Mouse (Mus musculus): ENCODE data around the gene Cdc45.

Gene Cdc45

GRCm38 (mm10) chr16:18805746-18806145 is 6.0 kb downstream of the Cdc45 start:
- no peak for TF ChIP-seq GATA4 (IDR thresholded peaks at IDR 0.05; ENCODE audit: insufficient replicate concordance, low read length)

GRCm38 (mm10) chr16:18798841-18799240 is 12.9 kb downstream of the Cdc45 start:
- no peak for TF ChIP-seq GATA4 (IDR thresholded peaks at IDR 0.05; ENCODE audit: insufficient replicate concordance, low read length)

- TF ChIP-seq GATA4 (IDR thresholded peaks at IDR 0.05; ENCODE audit: insufficient replicate concordance, low read length): no peak
These were observed 13.6 kb downstream of the Cdc45 start for GRCm38 (mm10) chr16:18798151-18798550.

GRCm38 (mm10) chr16:18796645-18797044 is 15.1 kb downstream of the Cdc45 start:
- no peak for TF ChIP-seq GATA4 (IDR thresholded peaks at IDR 0.05; ENCODE audit: insufficient replicate concordance, low read length)

- TF ChIP-seq GATA4 (IDR thresholded peaks at IDR 0.05; ENCODE audit: insufficient replicate concordance, low read length): no peak
These were observed 16.4 kb downstream of the Cdc45 start for GRCm38 (mm10) chr16:18795223-18795899.

GRCm38 (mm10) chr16:18788627-18789406 is 23.0 kb downstream of the Cdc45 start:
- TF ChIP-seq GATA4 (IDR thresholded peaks at IDR 0.05; ENCODE audit: insufficient replicate concordance, low read length): no peak

GRCm38 (mm10) chr16:18786652-18787051 is 25.1 kb downstream of the Cdc45 start:
- TF ChIP-seq GATA4 (IDR thresholded peaks at IDR 0.05; ENCODE audit: insufficient replicate concordance, low read length): no peak

- no peak for TF ChIP-seq GATA4 (IDR thresholded peaks at IDR 0.05; ENCODE audit: insufficient replicate concordance, low read length)
These were observed 26.3 kb downstream of the Cdc45 start for GRCm38 (mm10) chr16:18785485-18785884.

- no peak for TF ChIP-seq GATA4 (IDR thresholded peaks at IDR 0.05; ENCODE audit: insufficient replicate concordance, low read length)
These were observed 26.8 kb downstream of the Cdc45 start for GRCm38 (mm10) chr16:18785025-18785424.

GRCm38 (mm10) chr16:18781810-18782209 is 30.0 kb downstream of the Cdc45 start:
- no peak for TF ChIP-seq GATA4 (IDR thresholded peaks at IDR 0.05; ENCODE audit: insufficient replicate concordance, low read length)

- TF ChIP-seq GATA4 (IDR thresholded peaks at IDR 0.05; ENCODE audit: insufficient replicate concordance, low read length): no peak
These were observed 33.3 kb downstream of the Cdc45 start for GRCm38 (mm10) chr16:18778461-18778860.

GRCm38 (mm10) chr16:18777101-18778080 is 34.4 kb downstream of the Cdc45 start:
- no peak for TF ChIP-seq GATA4 (IDR thresholded peaks at IDR 0.05; ENCODE audit: insufficient replicate concordance, low read length)

GRCm38 (mm10) chr16:18776556-18777100 is 35.2 kb downstream of the Cdc45 start, which contains the start of gene Cldn5:
Gene Cldn5 (plus strand): TSS chr16:18776847.
- no peak for TF ChIP-seq GATA4 (IDR thresholded peaks at IDR 0.05; ENCODE audit: insufficient replicate concordance, low read length)

- no peak; the same call in 1 of the 2 replicates for TF ChIP-seq GATA4 (IDR thresholded peaks at IDR 0.05; ENCODE audit: insufficient replicate concordance, low read length)
These were observed 35.9 kb downstream of the Cdc45 start for GRCm38 (mm10) chr16:18775621-18776555.

All from liver, adult (tissue).